Mouse (Mus musculus): Measurements from ENCODE around the gene Tgm7.
"Not testable (repeated sequence)": the region's sequence is repeated elsewhere in the genome, so short reads cannot be mapped to it uniquely, and the experiment has no call there.

Tgm7 gene

GRCm38 (mm10) chr2:121109695-121110094 lies at the start of gene Tgm7:
Gene Tgm7 (minus strand): TSS chr2:121109795.
- no peak for DNase-seq (ENCODE audit: low read depth, low spot score)

GRCm38 (mm10) chr2:121153100-121153499 lies 43.5 kb upstream of the Tgm7 start:
- DNase-seq (ENCODE audit: low read depth, low spot score) = no peak

- DNase-seq (ENCODE audit: low read depth, low spot score) = no peak
Measured at GRCm38 (mm10) chr2:121149679-121150078, 40.1 kb upstream of the Tgm7 start.

GRCm38 (mm10) chr2:121142415-121142814 lies 32.8 kb upstream of the Tgm7 start:
- DNase-seq (ENCODE audit: low read depth, low spot score) = no peak

- peak; percentile 3 for DNase-seq (ENCODE audit: low read depth, low spot score)
Measured at GRCm38 (mm10) chr2:121141216-121142035, 31.8 kb upstream of the Tgm7 start.

- peak; percentile 81 for DNase-seq (ENCODE audit: low read depth, low spot score)
Measured at GRCm38 (mm10) chr2:121140018-121140882, 30.7 kb upstream of the Tgm7 start, which contains the start of the genes Adal and Lcmt2. Gene Adal (plus strand): TSS chr2:121140428. Gene Lcmt2 (minus strand): TSS chr2:121140653.

GRCm38 (mm10) chr2:121139266-121140017 lies 29.8 kb upstream of the Tgm7 start:
- peak; percentile 4 for DNase-seq (ENCODE audit: low read depth, low spot score)

- DNase-seq (ENCODE audit: low read depth, low spot score) = no peak
Measured at GRCm38 (mm10) chr2:121137371-121137770, 27.8 kb upstream of the Tgm7 start.

GRCm38 (mm10) chr2:121132822-121133221 lies 23.2 kb upstream of the Tgm7 start:
- DNase-seq (ENCODE audit: low read depth, low spot score) = no peak

GRCm38 (mm10) chr2:121128865-121129620 lies 19.4 kb upstream of the Tgm7 start:
- DNase-seq (ENCODE audit: low read depth, low spot score) = no peak

- no peak for DNase-seq (ENCODE audit: low read depth, low spot score)
Measured at GRCm38 (mm10) chr2:121127536-121127935, 17.9 kb upstream of the Tgm7 start.

- not testable (repeated sequence) for DNase-seq (ENCODE audit: low read depth, low spot score)
Measured at GRCm38 (mm10) chr2:121126302-121126701, 16.7 kb upstream of the Tgm7 start.

- no peak for DNase-seq (ENCODE audit: low read depth, low spot score)
Measured at GRCm38 (mm10) chr2:121119260-121119659, 9.7 kb upstream of the Tgm7 start.

GRCm38 (mm10) chr2:121115418-121115817 lies 5.8 kb upstream of the Tgm7 start:
- no peak for DNase-seq (ENCODE audit: low read depth, low spot score)

- DNase-seq (ENCODE audit: low read depth, low spot score) = no peak
Measured at GRCm38 (mm10) chr2:121105940-121106339, 3.7 kb downstream of the Tgm7 start.

GRCm38 (mm10) chr2:121102051-121102450 lies 7.5 kb downstream of the Tgm7 start:
- peak; percentile 51 for DNase-seq (ENCODE audit: low read depth, low spot score)

GRCm38 (mm10) chr2:121089751-121090150 lies 19.8 kb downstream of the Tgm7 start:
- DNase-seq (ENCODE audit: low read depth, low spot score) = no peak

GRCm38 (mm10) chr2:121088507-121088906 lies 21.1 kb downstream of the Tgm7 start:
- no peak for DNase-seq (ENCODE audit: low read depth, low spot score)

- DNase-seq (ENCODE audit: low read depth, low spot score) = no peak
Measured at GRCm38 (mm10) chr2:121085480-121086185, 24.0 kb downstream of the Tgm7 start, which contains the start of gene Tgm5. Gene Tgm5 (minus strand): TSS chr2:121085841.

GRCm38 (mm10) chr2:121082626-121083025 lies 27.0 kb downstream of the Tgm7 start:
- no peak for DNase-seq (ENCODE audit: low read depth, low spot score)
